Mouse (Mus musculus) lung, postnatal 36 days (tissue): ENCODE results near the gene Pphln1.
"Not testable (repeated sequence)": the region's sequence is repeated elsewhere in the genome, so short reads cannot be mapped to it uniquely, and the experiment has no call there.

Experiments
- DNase-seq: peaks from one replicate; pipeline ENCODE4 v3.0.0; 2022; ENCODE audit warnings: mixed read lengths

Pphln1 gene

GRCm38 (mm10) chr15:93397826-93398698, at the start of gene Pphln1, which contains the start of gene Zcrb1:
Gene Pphln1, plus strand, starts transcription at chr15:93398350.
Gene Zcrb1, minus strand, starts transcription at chr15:93398334.
- DNase-seq = peak; percentile 82

- no peak for DNase-seq
Measured at GRCm38 (mm10) chr15:93358346-93359095, 39.6 kb upstream of the Pphln1 start.

GRCm38 (mm10) chr15:93365561-93365960, 32.6 kb upstream of the Pphln1 start:
- no peak for DNase-seq

GRCm38 (mm10) chr15:93368558-93368957, 29.6 kb upstream of the Pphln1 start:
- no peak for DNase-seq

GRCm38 (mm10) chr15:93371838-93372237, 26.3 kb upstream of the Pphln1 start:
- peak; percentile 16 for DNase-seq

GRCm38 (mm10) chr15:93372525-93373119, 25.5 kb upstream of the Pphln1 start:
- DNase-seq = not testable (repeated sequence)

GRCm38 (mm10) chr15:93375696-93376095, 22.5 kb upstream of the Pphln1 start:
- no peak for DNase-seq

GRCm38 (mm10) chr15:93379177-93379576, 19.0 kb upstream of the Pphln1 start:
- DNase-seq = peak; percentile 22

GRCm38 (mm10) chr15:93381337-93381736, 16.8 kb upstream of the Pphln1 start:
- DNase-seq = no peak

- no peak for DNase-seq
Measured at GRCm38 (mm10) chr15:93397269-93397668, 881 bp upstream of the Pphln1 start.

GRCm38 (mm10) chr15:93398699-93399540, 770 bp downstream of the Pphln1 start:
- no peak for DNase-seq

- no peak for DNase-seq
Measured at GRCm38 (mm10) chr15:93401446-93401845, 3.3 kb downstream of the Pphln1 start.

- no peak for DNase-seq
Measured at GRCm38 (mm10) chr15:93402730-93403129, 4.6 kb downstream of the Pphln1 start.

GRCm38 (mm10) chr15:93404849-93405248, 6.7 kb downstream of the Pphln1 start:
- DNase-seq = no peak

- no peak for DNase-seq
Measured at GRCm38 (mm10) chr15:93405446-93405986, 7.4 kb downstream of the Pphln1 start.

GRCm38 (mm10) chr15:93406492-93406891, 8.3 kb downstream of the Pphln1 start:
- no peak for DNase-seq

- no peak for DNase-seq
Measured at GRCm38 (mm10) chr15:93412445-93412844, 14.3 kb downstream of the Pphln1 start.

GRCm38 (mm10) chr15:93414456-93414855, 16.3 kb downstream of the Pphln1 start:
- DNase-seq = no peak

GRCm38 (mm10) chr15:93416300-93416699, 18.1 kb downstream of the Pphln1 start:
- peak; percentile 49 for DNase-seq

- peak; percentile 21 for DNase-seq
Measured at GRCm38 (mm10) chr15:93420596-93420995, 22.4 kb downstream of the Pphln1 start.

- no peak for DNase-seq
Measured at GRCm38 (mm10) chr15:93422537-93422936, 24.4 kb downstream of the Pphln1 start.

GRCm38 (mm10) chr15:93433811-93434210, 35.7 kb downstream of the Pphln1 start:
- no peak for DNase-seq
